Mouse (Mus musculus): ENCODE results near the gene Gm11115.

Gene Gm11115

DNA sequence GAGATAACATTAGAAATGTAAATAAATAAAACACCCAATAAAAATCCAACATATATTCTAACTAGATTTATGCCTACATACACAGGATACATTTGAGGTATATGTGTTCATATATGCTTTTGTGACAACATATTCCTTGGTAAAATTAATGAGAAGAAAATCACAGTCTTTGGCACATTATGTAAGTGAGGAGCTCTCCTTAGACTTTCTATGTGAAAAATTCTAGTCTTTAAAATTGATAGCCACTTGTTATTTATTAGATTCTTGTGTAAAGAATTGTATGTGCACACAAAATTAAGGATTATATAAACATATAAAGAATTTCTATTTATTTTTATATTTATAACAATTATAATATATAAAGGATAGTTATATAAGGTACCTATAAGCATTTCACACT is at the start of gene Gm11115:
Gene Gm11115 (minus strand): TSS at position 101 of the 400 bp plus-strand sequence.
- DNase-seq (ENCODE audit: low read depth, low spot score), result no peak

DNA sequence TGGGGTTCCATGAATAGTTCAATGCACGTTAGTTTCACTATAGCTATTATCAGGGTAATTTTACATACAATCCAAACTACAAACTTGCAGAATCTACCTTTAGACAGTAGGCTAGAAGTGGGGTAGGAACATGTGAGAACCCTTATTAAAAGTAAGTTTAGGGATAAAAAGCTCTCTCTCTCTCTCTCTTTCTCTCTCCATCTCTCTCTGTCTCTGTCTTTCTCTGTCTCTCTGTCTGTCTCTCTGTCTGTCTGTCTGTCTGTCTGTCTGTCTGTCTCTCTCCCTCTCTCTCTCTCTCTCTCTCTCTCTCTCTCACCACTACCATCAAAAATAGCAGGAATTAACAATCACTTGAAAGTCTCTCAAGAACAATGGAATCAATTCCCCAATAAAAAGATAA is 42.5 kb downstream of the Gm11115 start, which contains the start of gene Gm11116:
Gene Gm11116 (minus strand): TSS at position 101 of the 400 bp plus-strand sequence.
- no peak for DNase-seq (ENCODE audit: low read depth, low spot score)
